In genomic region chr11:78322860-78323259, GRCm38 (mm10) we compare ENCODE assay signal across 7 mouse cellular contexts. TPM values are rescaled to one million over a fixed set of nuclear protein-coding genes. Genes with fewer than 3 reads are reported as not detected.
DNase-seq lines count a peak whose midpoint lies in the region; ATAC-seq and TF ChIP-seq lines count a peak whose summit lies in the region.

TSS of gene Aldoc (plus strand) at chr11:78322968.

- no peaks in the 10 kb centered on the region; the same call in 1 of the 2 replicates for H3K4me1 ChIP-seq in intestine, embryonic 14.5 days (replicated peaks; ENCODE audit: control insufficient read depth, insufficient read depth, low read length)

- H3K9me3 ChIP-seq in intestine, embryonic 14.5 days (ENCODE audit: control insufficient read depth, low read length) = no peaks in the 10 kb centered on the region

- H3K27me3 ChIP-seq in intestine, embryonic 14.5 days (replicated peaks; ENCODE audit: control insufficient read depth, insufficient read depth, low read length) = no peaks in the 10 kb centered on the region

- peak within 1 kb of the TSS; percentile 34 for H3K4me2 ChIP-seq in intestine, embryonic 14.5 days (ENCODE audit: low read length)

- WGBS in intestine, embryonic 14.5 days = 4% methylated on average over 15 of the region's 15 CpGs

- peak; percentile 60 to 75 for DNase-seq in adrenal gland, adult 18-20 months (ENCODE audit: low spot score in 2 of 2)
- DNase-seq in gastrocnemius, adult 2 months = peak; percentile 78
- peak; percentile 80 for DNase-seq in intestine, embryonic 14.5 days (ENCODE audit: low spot score)
- DNase-seq in left cerebral cortex, postnatal 25 days (ENCODE audit: low spot score in 2 of 2) = peak; percentile 70 to 84
- DNase-seq in mesoderm, embryonic 11.5 days (ENCODE audit: low read depth, low spot score) = peak; percentile 71
- DNase-seq in skeletal muscle tissue, adult 2 months (ENCODE audit: low read depth, low spot score) = peak; percentile 67

- peak within 1 kb of the TSS; percentile 41 for H3K4me3 ChIP-seq in gastrocnemius, adult 2 months
- peak within 1 kb of the TSS; percentile 16 for H3K4me3 ChIP-seq in intestine, embryonic 14.5 days (ENCODE audit: low read depth, low read length)

- intact Hi-C loops in gastrocnemius, adult 2 months (cut with DNase I) = no loop called here
- intact Hi-C loops in left cerebral cortex, postnatal 25 days (cut with DNase I) = no loop called here

- ATAC-seq in common myeloid progenitor, adult 5-6 weeks (replicated peaks; ENCODE audit: low read depth, poor library complexity, severe bottlenecking) = peak; percentile 97
- peak; percentile 94 for ATAC-seq in intestine, embryonic 14.5 days (replicated peaks; ENCODE audit: low FRiP score, low TSS enrichment, low read depth)

- H3K36me3 ChIP-seq in intestine, embryonic 14.5 days (ENCODE audit: control insufficient read depth, insufficient read depth, low read length) = peaks cover 42% of the 10 kb centered on the region

- H3K27ac ChIP-seq in gastrocnemius, adult 2 months = peak within 1 kb of the TSS; percentile 46; the same call in 1 of the 2 replicates
- H3K27ac ChIP-seq in intestine, embryonic 14.5 days (ENCODE audit: low read depth) = 0 out of 2 replicates have a peak within 1 kb of the TSS, but pooled peaks have one; percentile 11

- no peak for TF ChIP-seq CTCF in gastrocnemius, adult 2 months (IDR thresholded peaks at IDR 0.05)

- H3K9ac ChIP-seq in intestine, embryonic 14.5 days (ENCODE audit: low read length) = peak within 1 kb of the TSS; percentile 5; the same call in 1 of the 2 replicates

RNA-seq across cellular contexts. Expression of gene Aldoc, which starts in this region (rescaled TPM):
- total RNA-seq in adrenal gland, adult 18-20 months (2021) = 10 to 100 TPM; 20.8 to 26.9 TPM
- total RNA-seq in common myeloid progenitor, adult 5-6 weeks (2017) = 1.4 TPM in 1 of 2 replicates, not detected in the other
- 1 to 10 TPM; 1.6 to 2.7 TPM for total RNA-seq in gastrocnemius, adult 2 months (2021)
- polyA plus RNA-seq in intestine, embryonic 14.5 days (2014; fragmentation: Nextera tagmentation; extraction: Ambion mirVana) = 20.0 and 21.1 TPM in 2 replicates
- 100 to 1,000 TPM; 771 to 821 TPM for total RNA-seq in left cerebral cortex, postnatal 25 days (2021)

Comparison
In these comparisons a context has a peak if more than half of its experiments do, and no peak if none do; other contexts are left out.
1. Peak in every context shown above with its lines: DNase-seq, ATAC-seq, H3K4me3 ChIP-seq and H3K27ac ChIP-seq.
2. RNA of gene Aldoc (total RNA-seq): 771 to 821 TPM in left cerebral cortex, postnatal 25 days; 20.8 to 26.9 TPM in adrenal gland, adult 18-20 months, 1.6 to 2.7 TPM in gastrocnemius, adult 2 months and 1.4 TPM in common myeloid progenitor, adult 5-6 weeks; every median in the first group is over 10 times any median in the second.